Mouse (Mus musculus) right cerebral cortex, postnatal 14 days (tissue): ENCODE data around the gene Agtr1a.

Experiments used
- DNase-seq: peaks from one replicate; pipeline ENCODE4 v3.0.0; 2022

The Agtr1a gene

GRCm38 (mm10) chr13:30364097-30364625 lies 27.9 kb downstream of the Agtr1a start:
- DNase-seq, result no peak

GRCm38 (mm10) chr13:30364780-30365179 lies 28.5 kb downstream of the Agtr1a start:
- no peak for DNase-seq

- DNase-seq, result no peak
Observed at GRCm38 (mm10) chr13:30365378-30365777, 29.1 kb downstream of the Agtr1a start.

GRCm38 (mm10) chr13:30368116-30368515 lies 31.9 kb downstream of the Agtr1a start:
- DNase-seq, result no peak

GRCm38 (mm10) chr13:30368746-30369145 lies 32.5 kb downstream of the Agtr1a start:
- DNase-seq, result no peak

GRCm38 (mm10) chr13:30378868-30379267 lies 42.6 kb downstream of the Agtr1a start:
- no peak for DNase-seq

GRCm38 (mm10) chr13:30385183-30385582 lies 48.9 kb downstream of the Agtr1a start:
- no peak for DNase-seq

- DNase-seq, result no peak
Observed at GRCm38 (mm10) chr13:30394123-30394522, 57.9 kb downstream of the Agtr1a start.

- DNase-seq, result no peak
Observed at GRCm38 (mm10) chr13:30396431-30396830, 60.2 kb downstream of the Agtr1a start.

- DNase-seq, result no peak
Observed at GRCm38 (mm10) chr13:30398852-30399251, 62.6 kb downstream of the Agtr1a start.

- DNase-seq, result no peak
Observed at GRCm38 (mm10) chr13:30400621-30401020, 64.4 kb downstream of the Agtr1a start.

GRCm38 (mm10) chr13:30403874-30404273 lies 67.6 kb downstream of the Agtr1a start:
- no peak for DNase-seq

GRCm38 (mm10) chr13:30418611-30419010 lies 82.4 kb downstream of the Agtr1a start:
- no peak for DNase-seq

- no peak for DNase-seq
Observed at GRCm38 (mm10) chr13:30427008-30427407, 90.8 kb downstream of the Agtr1a start.

GRCm38 (mm10) chr13:30427436-30427835 lies 91.2 kb downstream of the Agtr1a start:
- DNase-seq, result no peak
